Mouse (Mus musculus) spleen, postnatal 4 days (tissue): Measurements from ENCODE around the gene Dmrtc1c1.
"Not testable (repeated sequence)": the region's sequence is repeated elsewhere in the genome, so short reads cannot be mapped to it uniquely, and the experiment has no call there.

Experiments
- DNase-seq, 2 experiments: peaks; one replicate each; pipeline ENCODE4 v3.0.0; 2022; ENCODE audit warnings: low spot score in 2 of 2

Gene Dmrtc1c1

GRCm38 (mm10) chrX:102802663-102803062 lies at the start of gene Dmrtc1c1:
Gene Dmrtc1c1 (plus strand): TSS chrX:102802963.
- not testable (repeated sequence) for DNase-seq

DNA sequence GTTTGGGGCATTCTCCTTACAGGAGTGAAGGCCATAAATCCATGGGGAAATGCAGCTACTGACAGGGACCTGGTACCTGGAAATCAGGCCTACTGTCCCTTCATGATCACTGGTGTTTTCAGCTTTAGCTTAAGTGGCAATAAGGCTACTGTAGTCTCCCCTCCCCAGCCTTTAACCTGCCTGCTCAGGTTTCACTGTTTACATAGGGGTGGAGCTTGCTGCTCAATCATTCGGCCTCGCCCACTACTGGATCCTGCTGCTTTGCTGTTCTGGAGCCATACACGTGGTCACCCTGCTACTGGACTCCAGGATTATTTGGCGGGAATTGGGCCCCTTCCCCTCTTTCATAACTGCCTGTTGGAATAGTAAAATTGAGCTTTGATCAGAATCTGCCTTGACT lies 36.9 kb upstream of the Dmrtc1c1 start:
- no peak for DNase-seq

GRCm38 (mm10) chrX:102812311-102812710 lies 9.5 kb downstream of the Dmrtc1c1 start:
- no peak for DNase-seq

- not testable (repeated sequence) for DNase-seq
Measured at GRCm38 (mm10) chrX:102854516-102854915, 51.8 kb downstream of the Dmrtc1c1 start, which contains the start of gene Dmrtc1c2. Gene Dmrtc1c2 (minus strand): TSS chrX:102854616.
